Mouse (Mus musculus): ENCODE results near the gene Plod1.
"Not testable (repeated sequence)": the region's sequence is repeated elsewhere in the genome, so short reads cannot be mapped to it uniquely, and the experiment has no call there.

Plod1 gene

GRCm38 (mm10) chr4:147879865-147880264 is 56.7 kb downstream of the Plod1 start:
- peaks cover 2% of the 10 kb centered on the region; the same call in 1 of the 2 replicates for H3K9me3 ChIP-seq (ENCODE audit: low read length)
- H3K4me1 ChIP-seq (replicated peaks; ENCODE audit: low read depth, low read length): peaks cover 8% of the 10 kb centered on the region
- TF ChIP-seq POU5F1 (IDR thresholded peaks at IDR 0.05; ENCODE audit: borderline replicate concordance, low read length) (no peak), NANOG (IDR thresholded peaks at IDR 0.05; ENCODE audit: borderline replicate concordance, low read length) (no peak), CTCF (conservative IDR thresholded peaks at IDR 0.05; ENCODE audit: low read length) (no peak)
- H3K36me3 ChIP-seq (ENCODE audit: insufficient read depth, low read length): peaks cover 88% of the 10 kb centered on the region
- H3K27me3 ChIP-seq (ENCODE audit: insufficient read depth, low read length): no peaks in the 10 kb centered on the region
- H3K4me3 ChIP-seq (replicated peaks; ENCODE audit: low read length): no peak overlapping the region

- TF ChIP-seq POU5F1 (IDR thresholded peaks at IDR 0.05; ENCODE audit: borderline replicate concordance, low read length) (no peak), CTCF (conservative IDR thresholded peaks at IDR 0.05; ENCODE audit: low read length) (0 out of 2 replicates have a peak, but pooled peaks have one; percentile 21), NANOG (IDR thresholded peaks at IDR 0.05; ENCODE audit: borderline replicate concordance, low read length) (no peak)
- Histone ChIP-seq H3K9me3 (ENCODE audit: low read length) (peaks cover 7% of the 10 kb centered on the region), H3K27me3 (ENCODE audit: insufficient read depth, low read length) (no peaks in the 10 kb centered on the region), H3K36me3 (ENCODE audit: insufficient read depth, low read length) (peaks cover 88% of the 10 kb centered on the region), H3K4me3 (replicated peaks; ENCODE audit: low read length) (no peak overlapping the region), H3K4me1 (replicated peaks; ENCODE audit: low read depth, low read length) (peaks cover 8% of the 10 kb centered on the region)
These were observed 57.1 kb downstream of the Plod1 start for GRCm38 (mm10) chr4:147879456-147879855.

GRCm38 (mm10) chr4:147878537-147878936 is 58.0 kb downstream of the Plod1 start:
- Histone ChIP-seq H3K27me3 (ENCODE audit: insufficient read depth, low read length) (no peaks in the 10 kb centered on the region), H3K4me1 (replicated peaks; ENCODE audit: low read depth, low read length) (peaks cover 8% of the 10 kb centered on the region), H3K36me3 (ENCODE audit: insufficient read depth, low read length) (peaks cover 88% of the 10 kb centered on the region), H3K4me3 (replicated peaks; ENCODE audit: low read length) (no peak overlapping the region), H3K9me3 (ENCODE audit: low read length) (peaks cover 16% of the 10 kb centered on the region)
- no peak for TF ChIP-seq POU5F1 (IDR thresholded peaks at IDR 0.05; ENCODE audit: borderline replicate concordance, low read length)
- TF ChIP-seq NANOG (IDR thresholded peaks at IDR 0.05; ENCODE audit: borderline replicate concordance, low read length): no peak
- no peak for TF ChIP-seq CTCF (conservative IDR thresholded peaks at IDR 0.05; ENCODE audit: low read length)

- Histone ChIP-seq H3K4me3 (replicated peaks; ENCODE audit: low read length) (no peak overlapping the region), H3K36me3 (ENCODE audit: insufficient read depth, low read length) (peaks cover 78% of the 10 kb centered on the region), H3K4me1 (replicated peaks; ENCODE audit: low read depth, low read length) (peaks cover 8% of the 10 kb centered on the region), H3K27me3 (ENCODE audit: insufficient read depth, low read length) (no peaks in the 10 kb centered on the region), H3K9me3 (ENCODE audit: low read length) (peaks cover 37% of the 10 kb centered on the region)
- TF ChIP-seq NANOG (IDR thresholded peaks at IDR 0.05; ENCODE audit: borderline replicate concordance, low read length): no peak
- TF ChIP-seq POU5F1 (IDR thresholded peaks at IDR 0.05; ENCODE audit: borderline replicate concordance, low read length): no peak
- TF ChIP-seq CTCF (conservative IDR thresholded peaks at IDR 0.05; ENCODE audit: low read length): no peak
These were observed 60.6 kb downstream of the Plod1 start for GRCm38 (mm10) chr4:147875852-147876575.

- TF ChIP-seq POU5F1 (IDR thresholded peaks at IDR 0.05; ENCODE audit: borderline replicate concordance, low read length) (no peak), CTCF (conservative IDR thresholded peaks at IDR 0.05; ENCODE audit: low read length) (no peak), NANOG (IDR thresholded peaks at IDR 0.05; ENCODE audit: borderline replicate concordance, low read length) (no peak)
- H3K27me3 ChIP-seq (ENCODE audit: insufficient read depth, low read length): no peaks in the 10 kb centered on the region
- 0 out of 2 replicates have a peak overlapping the region, but pooled peaks have one; percentile 74 for H3K4me3 ChIP-seq (replicated peaks; ENCODE audit: low read length)
- peaks cover 22% of the 10 kb centered on the region for H3K36me3 ChIP-seq (ENCODE audit: insufficient read depth, low read length)
- H3K9me3 ChIP-seq (ENCODE audit: low read length): peaks cover 58% of the 10 kb centered on the region
- H3K4me1 ChIP-seq (replicated peaks; ENCODE audit: low read depth, low read length): no peaks in the 10 kb centered on the region
These were observed 67.3 kb downstream of the Plod1 start for GRCm38 (mm10) chr4:147869238-147869637.

- Histone ChIP-seq H3K4me1 (replicated peaks; ENCODE audit: low read depth, low read length) (no peaks in the 10 kb centered on the region), H3K36me3 (ENCODE audit: insufficient read depth, low read length) (peaks cover 15% of the 10 kb centered on the region), H3K4me3 (replicated peaks; ENCODE audit: low read length) (peak within 1 kb of the TSS; percentile 74), H3K9me3 (ENCODE audit: low read length) (peaks cover 51% of the 10 kb centered on the region), H3K27me3 (ENCODE audit: insufficient read depth, low read length) (no peaks in the 10 kb centered on the region)
- TF ChIP-seq NANOG (IDR thresholded peaks at IDR 0.05; ENCODE audit: borderline replicate concordance, low read length): no peak
- TF ChIP-seq POU5F1 (IDR thresholded peaks at IDR 0.05; ENCODE audit: borderline replicate concordance, low read length): no peak
- TF ChIP-seq CTCF (conservative IDR thresholded peaks at IDR 0.05; ENCODE audit: low read length): no peak
These were observed 68.0 kb downstream of the Plod1 start, which contains the start of the genes Miip and Fv1 for GRCm38 (mm10) chr4:147868450-147869031. Gene Miip, minus strand, starts transcription at chr4:147868816. Gene Fv1, plus strand, starts transcription at chr4:147868979.

GRCm38 (mm10) chr4:147867563-147868449 is 68.8 kb downstream of the Plod1 start:
- Histone ChIP-seq H3K27me3 (ENCODE audit: insufficient read depth, low read length) (no peaks in the 10 kb centered on the region), H3K36me3 (ENCODE audit: insufficient read depth, low read length) (peaks cover 7% of the 10 kb centered on the region), H3K9me3 (ENCODE audit: low read length) (peaks cover 44% of the 10 kb centered on the region), H3K4me1 (replicated peaks; ENCODE audit: low read depth, low read length) (no peaks in the 10 kb centered on the region), H3K4me3 (replicated peaks; ENCODE audit: low read length) (peak overlapping the region; percentile 74)
- TF ChIP-seq CTCF (conservative IDR thresholded peaks at IDR 0.05; ENCODE audit: low read length): no peak
- TF ChIP-seq POU5F1 (IDR thresholded peaks at IDR 0.05; ENCODE audit: borderline replicate concordance, low read length): no peak
- TF ChIP-seq NANOG (IDR thresholded peaks at IDR 0.05; ENCODE audit: borderline replicate concordance, low read length): no peak

- H3K4me3 ChIP-seq (replicated peaks; ENCODE audit: low read length); H3K4me1 ChIP-seq (replicated peaks; ENCODE audit: low read depth, low read length); H3K27me3 ChIP-seq (ENCODE audit: insufficient read depth, low read length): not testable (repeated sequence)
- Histone ChIP-seq H3K9me3 (ENCODE audit: low read length) (peaks cover 34% of the 10 kb centered on the region), H3K36me3 (ENCODE audit: insufficient read depth, low read length) (peaks cover 10% of the 10 kb centered on the region; the same call in 1 of the 2 replicates)
These were observed 69.8 kb downstream of the Plod1 start for GRCm38 (mm10) chr4:147866793-147867192.
